Mouse (Mus musculus): Measurements from ENCODE around the gene Bnip3. TPM values are rescaled to one million over a fixed set of nuclear protein-coding genes. Genes with fewer than 3 reads are reported as not detected.

Gene Bnip3
- polyA plus RNA-seq, 1 experiment from 2014 or later = 71.8 TPM

- H3K9ac ChIP-seq (ENCODE audit: low read depth, low read length) = no peak overlapping the region
- no peak overlapping the region for H3K4me2 ChIP-seq (replicated peaks; ENCODE audit: low read depth)
- no peaks in the 10 kb centered on the region for H3K4me1 ChIP-seq (replicated peaks; ENCODE audit: control insufficient read depth, insufficient read depth, low read length)
- peak; percentile 19 for TF ChIP-seq CTCF (IDR thresholded peaks at IDR 0.05; ENCODE audit: low read depth)
- H3K4me3 ChIP-seq (ENCODE audit: low read depth, low read length) = no peak overlapping the region
- H3K36me3 ChIP-seq (ENCODE audit: control insufficient read depth, insufficient read depth) = peaks cover 22% of the 10 kb centered on the region
- WGBS = 66% methylated on average over 6 of the region's 6 CpGs
- H3K9me3 ChIP-seq (ENCODE audit: control insufficient read depth) = no peaks in the 10 kb centered on the region
- peak; percentile 38; the same call in 1 of the 2 replicates for ATAC-seq
- no peaks in the 10 kb centered on the region for H3K27me3 ChIP-seq (replicated peaks; ENCODE audit: control insufficient read depth, insufficient read depth, low read length)
- H3K27ac ChIP-seq (ENCODE audit: low read depth, low read length) = no peak overlapping the region
These were observed 42.0 kb downstream of the Bnip3 start for GRCm38 (mm10) chr7:138867286-138867685.

GRCm38 (mm10) chr7:138864776-138865175, 44.5 kb downstream of the Bnip3 start:
- Histone ChIP-seq H3K27me3 (replicated peaks; ENCODE audit: control insufficient read depth, insufficient read depth, low read length) (no peaks in the 10 kb centered on the region), H3K36me3 (ENCODE audit: control insufficient read depth, insufficient read depth) (peaks cover 10% of the 10 kb centered on the region; the same call in 1 of the 2 replicates), H3K27ac (ENCODE audit: low read depth, low read length) (no peak overlapping the region), H3K9me3 (ENCODE audit: control insufficient read depth) (no peaks in the 10 kb centered on the region), H3K4me2 (replicated peaks; ENCODE audit: low read depth) (no peak overlapping the region), H3K4me3 (ENCODE audit: low read depth, low read length) (no peak overlapping the region), H3K4me1 (replicated peaks; ENCODE audit: control insufficient read depth, insufficient read depth, low read length) (no peaks in the 10 kb centered on the region), H3K9ac (ENCODE audit: low read depth, low read length) (no peak overlapping the region)
- no peak for TF ChIP-seq CTCF (IDR thresholded peaks at IDR 0.05; ENCODE audit: low read depth)
- 83% methylated on average over 1 of the region's 1 CpGs for WGBS
- no peak for ATAC-seq

GRCm38 (mm10) chr7:138863950-138864572, 45.3 kb downstream of the Bnip3 start:
- Histone ChIP-seq H3K27me3 (replicated peaks; ENCODE audit: control insufficient read depth, insufficient read depth, low read length) (no peaks in the 10 kb centered on the region), H3K9ac (ENCODE audit: low read depth, low read length) (no peak overlapping the region), H3K27ac (ENCODE audit: low read depth, low read length) (no peak overlapping the region), H3K9me3 (ENCODE audit: control insufficient read depth) (no peaks in the 10 kb centered on the region), H3K36me3 (ENCODE audit: control insufficient read depth, insufficient read depth) (peaks cover 3% of the 10 kb centered on the region; the same call in 1 of the 2 replicates), H3K4me1 (replicated peaks; ENCODE audit: control insufficient read depth, insufficient read depth, low read length) (no peaks in the 10 kb centered on the region), H3K4me3 (ENCODE audit: low read depth, low read length) (no peak overlapping the region), H3K4me2 (replicated peaks; ENCODE audit: low read depth) (no peak overlapping the region)
- no peak for ATAC-seq
- 81% methylated on average over 3 of the region's 3 CpGs for WGBS
- no peak for TF ChIP-seq CTCF (IDR thresholded peaks at IDR 0.05; ENCODE audit: low read depth)

DNA sequence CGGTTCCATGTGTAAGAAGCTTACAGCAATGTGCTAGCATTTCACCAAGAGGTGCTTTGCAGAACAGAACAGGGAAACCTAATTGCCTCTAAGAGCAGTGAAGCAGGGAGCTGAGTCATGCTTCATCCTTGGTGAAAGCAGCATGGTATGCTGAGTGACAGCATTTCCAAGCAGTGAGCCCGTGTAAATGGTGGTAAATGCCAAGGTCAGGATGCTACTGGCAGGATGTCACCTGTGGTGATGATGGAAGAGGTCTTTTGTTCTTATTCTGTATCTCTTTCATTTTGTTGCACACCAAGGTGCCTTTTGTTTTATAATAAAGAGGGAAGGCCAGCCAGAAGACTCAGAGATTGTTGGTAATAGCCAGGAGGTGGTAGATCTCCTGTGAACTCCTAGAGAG, 52.6 kb downstream of the Bnip3 start:
- 65% methylated on average over 2 of the region's 2 CpGs for WGBS
- ATAC-seq = no peak
- H3K4me3 ChIP-seq (ENCODE audit: low read depth, low read length) = no peak overlapping the region
- no peak overlapping the region for H3K9ac ChIP-seq (ENCODE audit: low read depth, low read length)
- H3K27ac ChIP-seq (ENCODE audit: low read depth, low read length) = no peak overlapping the region
- H3K4me1 ChIP-seq (replicated peaks; ENCODE audit: control insufficient read depth, insufficient read depth, low read length) = no peaks in the 10 kb centered on the region
- no peaks in the 10 kb centered on the region for H3K27me3 ChIP-seq (replicated peaks; ENCODE audit: control insufficient read depth, insufficient read depth, low read length)
- H3K9me3 ChIP-seq (ENCODE audit: control insufficient read depth) = no peaks in the 10 kb centered on the region
- no peak for TF ChIP-seq CTCF (IDR thresholded peaks at IDR 0.05; ENCODE audit: low read depth)
- H3K36me3 ChIP-seq (ENCODE audit: control insufficient read depth, insufficient read depth) = peaks cover 21% of the 10 kb centered on the region
- no peak overlapping the region for H3K4me2 ChIP-seq (replicated peaks; ENCODE audit: low read depth)

DNA sequence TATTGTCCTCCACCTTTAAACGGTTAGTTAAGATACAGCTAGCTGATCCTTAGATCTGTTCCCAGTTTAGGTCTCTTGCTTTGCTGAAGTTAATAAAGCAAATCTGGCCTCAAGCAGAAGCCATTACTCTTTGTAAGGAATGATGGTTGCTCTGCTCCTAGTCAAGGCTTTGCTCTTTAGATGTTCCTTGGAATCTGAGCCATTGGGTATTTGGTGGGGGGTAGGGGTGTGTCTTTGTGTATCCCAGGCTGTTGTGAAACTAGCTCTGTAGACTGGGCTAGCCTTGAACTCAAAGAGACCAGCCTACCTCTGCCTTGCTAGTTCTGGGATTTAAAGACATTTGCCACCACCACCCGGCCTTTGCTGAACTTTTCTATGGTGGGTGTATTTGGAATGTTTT, 55.1 kb downstream of the Bnip3 start:
- Histone ChIP-seq H3K4me1 (replicated peaks; ENCODE audit: control insufficient read depth, insufficient read depth, low read length) (no peaks in the 10 kb centered on the region), H3K9me3 (ENCODE audit: control insufficient read depth) (no peaks in the 10 kb centered on the region), H3K4me2 (replicated peaks; ENCODE audit: low read depth) (no peak overlapping the region), H3K36me3 (ENCODE audit: control insufficient read depth, insufficient read depth) (peaks cover 28% of the 10 kb centered on the region), H3K27me3 (replicated peaks; ENCODE audit: control insufficient read depth, insufficient read depth, low read length) (no peaks in the 10 kb centered on the region), H3K27ac (ENCODE audit: low read depth, low read length) (no peak overlapping the region), H3K9ac (ENCODE audit: low read depth, low read length) (no peak overlapping the region), H3K4me3 (ENCODE audit: low read depth, low read length) (no peak overlapping the region)
- WGBS = 86% methylated on average over 2 of the region's 2 CpGs
- TF ChIP-seq CTCF (IDR thresholded peaks at IDR 0.05; ENCODE audit: low read depth) = no peak
- no peak for ATAC-seq

DNA sequence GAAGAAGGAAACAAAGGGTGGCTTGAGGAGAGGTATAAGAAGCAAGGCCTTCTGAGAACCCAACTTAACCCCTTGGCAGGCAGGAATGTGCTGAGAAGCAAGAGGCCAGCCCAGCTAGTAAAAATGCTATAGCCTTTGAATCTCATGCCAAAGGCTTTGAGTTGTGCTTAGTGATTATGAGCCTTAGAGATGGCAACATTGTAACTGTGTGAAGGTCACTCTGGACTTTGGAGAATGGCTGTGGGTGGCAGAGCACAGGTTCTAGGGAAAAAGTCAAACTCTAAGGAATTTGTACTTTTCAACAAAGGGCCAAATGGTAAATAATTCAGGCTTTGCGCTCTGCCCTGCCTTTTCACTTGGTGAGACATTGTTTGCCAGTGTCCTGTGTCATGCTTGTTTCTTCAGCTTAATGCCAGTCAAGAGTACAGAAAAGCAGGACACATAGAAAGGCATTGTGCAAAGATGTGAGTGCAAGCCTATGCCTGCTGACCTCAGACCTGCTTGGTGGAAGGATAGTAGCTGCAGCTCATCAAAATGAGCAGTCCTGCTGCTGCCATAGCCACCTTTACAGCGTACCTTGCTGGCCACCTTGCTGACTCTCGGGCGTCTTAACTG, 55.8 kb downstream of the Bnip3 start:
- H3K27me3 ChIP-seq (replicated peaks; ENCODE audit: control insufficient read depth, insufficient read depth, low read length) = no peaks in the 10 kb centered on the region
- no peak for ATAC-seq
- TF ChIP-seq CTCF (IDR thresholded peaks at IDR 0.05; ENCODE audit: low read depth) = no peak
- no peaks in the 10 kb centered on the region for H3K4me1 ChIP-seq (replicated peaks; ENCODE audit: control insufficient read depth, insufficient read depth, low read length)
- no peak overlapping the region for H3K27ac ChIP-seq (ENCODE audit: low read depth, low read length)
- no peak overlapping the region for H3K9ac ChIP-seq (ENCODE audit: low read depth, low read length)
- H3K36me3 ChIP-seq (ENCODE audit: control insufficient read depth, insufficient read depth) = peaks cover 28% of the 10 kb centered on the region
- no peak overlapping the region for H3K4me2 ChIP-seq (replicated peaks; ENCODE audit: low read depth)
- no peak overlapping the region for H3K4me3 ChIP-seq (ENCODE audit: low read depth, low read length)
- 95% methylated on average over 4 of the region's 4 CpGs for WGBS
- H3K9me3 ChIP-seq (ENCODE audit: control insufficient read depth) = no peaks in the 10 kb centered on the region

Measured in intestine, postnatal 0 days (tissue).